Mouse (Mus musculus): ENCODE measurements around the gene Zfp758.
"Not testable (repeated sequence)": the region's sequence is repeated elsewhere in the genome, so short reads cannot be mapped to it uniquely, and the experiment has no call there.

Zfp758 gene

GRCm38 (mm10) chr17:22361101-22361781, at the start of gene Zfp758, which contains the start of gene Zfp944:
TSS of gene Zfp758 (plus strand) at chr17:22361453.
TSS of gene Zfp944 (minus strand) at chr17:22361400.
- peak; percentile 62 for DNase-seq

DNA sequence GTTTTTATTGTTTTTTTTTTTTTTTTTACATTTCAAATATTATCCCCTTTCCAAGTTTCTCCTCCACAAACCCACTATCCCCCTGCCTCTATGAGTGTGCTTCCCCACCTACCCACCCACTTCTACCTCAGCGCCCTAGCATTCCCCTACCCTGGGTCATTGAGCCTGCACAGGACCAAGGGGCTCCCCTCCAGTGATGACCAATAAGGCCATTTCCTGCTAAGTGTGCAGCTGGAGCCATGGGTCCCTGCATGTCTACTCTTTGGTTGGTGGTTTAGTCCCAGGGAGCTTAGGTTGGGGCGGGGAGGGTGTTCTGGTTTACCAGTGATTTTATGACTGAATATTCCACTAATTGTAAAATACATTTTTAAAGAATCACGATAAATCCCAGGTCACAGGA, 47.0 kb upstream of the Zfp758 start:
- not testable (repeated sequence) for DNase-seq

- DNase-seq, result peak; percentile 96
Observed at GRCm38 (mm10) chr17:22314730-22315226, 46.5 kb upstream of the Zfp758 start, which contains the start of gene CT030661.1. TSS of gene CT030661.1 (minus strand) at chr17:22314837.

GRCm38 (mm10) chr17:22315247-22315646, 46.0 kb upstream of the Zfp758 start:
- DNase-seq, result not testable (repeated sequence)

DNA sequence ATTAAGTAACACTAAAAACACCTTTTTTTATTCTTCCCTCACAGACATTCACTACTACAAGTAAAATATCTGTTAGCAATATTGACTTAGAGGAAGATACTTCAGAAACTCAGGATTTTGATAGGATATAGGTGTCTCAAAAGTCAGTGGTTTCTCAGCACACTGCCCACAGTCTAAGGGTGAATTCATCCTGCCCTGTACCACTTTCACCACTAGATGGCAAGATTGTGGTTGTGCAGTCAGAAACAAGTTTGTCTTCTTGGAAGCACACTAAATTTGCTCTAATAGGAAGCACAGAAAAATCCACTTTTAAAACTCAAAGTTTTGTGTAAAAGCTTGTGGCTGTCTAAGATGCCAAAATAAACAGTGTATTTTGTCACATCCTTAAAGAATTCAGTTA, 8.5 kb upstream of the Zfp758 start:
- peak; percentile 30 for DNase-seq

DNA sequence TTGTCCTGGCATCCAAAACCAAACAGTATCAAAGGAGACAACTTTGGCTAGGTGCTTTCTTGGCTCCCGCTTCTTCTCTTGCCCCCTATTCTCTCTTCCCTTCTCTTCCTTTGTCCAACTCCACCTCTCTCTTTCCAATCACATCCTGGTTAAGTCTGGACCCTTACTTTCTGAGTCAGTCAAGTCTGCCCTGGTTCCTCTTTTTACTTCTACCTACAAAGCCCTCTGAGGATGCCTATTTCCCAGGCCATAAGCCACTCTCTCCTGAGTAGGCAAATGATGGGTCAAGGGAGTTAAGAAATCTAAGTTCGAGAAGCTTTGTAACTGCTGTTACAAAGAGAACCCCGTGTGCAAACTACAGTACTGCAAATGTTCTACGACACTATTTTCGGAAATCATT, 681 bp upstream of the Zfp758 start:
- DNase-seq, result no peak

GRCm38 (mm10) chr17:22363895-22364294, 2.6 kb downstream of the Zfp758 start:
- DNase-seq, result no peak

DNA sequence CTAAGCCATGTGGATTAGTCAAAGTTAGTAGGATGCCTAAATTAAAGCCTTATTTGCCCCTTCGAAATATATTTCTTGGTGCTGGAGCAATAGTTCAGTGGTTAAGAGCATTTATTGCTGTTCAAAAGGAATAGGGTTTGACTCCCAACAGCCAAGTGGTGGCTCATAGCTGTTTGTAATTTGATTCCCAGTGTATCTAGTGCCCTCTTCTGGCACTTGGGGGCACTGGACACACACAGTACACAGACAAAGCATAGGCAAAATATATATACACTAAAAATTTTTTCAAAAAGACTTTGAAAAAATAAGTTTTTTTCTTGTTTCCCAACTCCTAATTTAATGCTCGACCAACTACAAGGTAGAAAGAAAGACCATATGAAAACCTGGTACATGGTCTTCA, 49.5 kb downstream of the Zfp758 start:
- DNase-seq, result peak; percentile 12

- peak; percentile 72 for DNase-seq
Observed at GRCm38 (mm10) chr17:22417510-22417909, 56.3 kb downstream of the Zfp758 start.

DNA sequence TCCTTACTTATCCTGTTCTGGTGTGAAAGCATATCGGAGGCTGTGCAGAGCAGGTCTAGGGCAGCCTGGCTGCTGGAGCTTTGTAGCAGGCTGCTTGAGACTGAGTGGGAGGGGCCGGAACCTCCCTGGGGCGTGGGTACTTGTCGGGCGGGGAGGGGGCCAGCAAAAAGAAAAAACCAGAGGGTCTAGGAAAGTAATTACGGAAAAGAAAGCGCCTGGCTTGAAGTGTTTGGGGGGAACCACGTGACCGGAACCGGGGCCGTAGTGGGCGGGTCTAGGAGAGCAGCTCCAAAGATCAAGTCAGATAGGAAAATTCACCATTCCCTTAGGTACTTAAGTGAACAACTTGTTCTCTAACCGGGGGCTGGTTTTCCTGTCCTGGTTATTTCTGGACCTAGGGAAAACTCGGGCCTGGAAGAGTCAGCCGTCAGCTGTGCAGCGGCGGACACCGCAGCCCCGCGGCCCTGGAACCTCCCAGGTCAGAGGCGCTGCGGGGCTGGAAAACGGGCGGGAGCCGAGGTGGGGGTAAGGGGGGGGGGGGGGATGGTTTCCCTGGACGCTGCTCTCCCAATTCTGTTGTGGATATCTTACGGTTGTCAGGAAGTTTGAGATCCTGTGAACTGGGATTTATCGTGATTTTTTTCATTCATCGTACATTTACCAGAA, 62.8 kb downstream of the Zfp758 start, which contains the start of gene Zfp946:
Gene Zfp946 (plus strand): TSS at position 271 of the 666 bp plus-strand sequence.
- DNase-seq, result peak; percentile 93

DNA sequence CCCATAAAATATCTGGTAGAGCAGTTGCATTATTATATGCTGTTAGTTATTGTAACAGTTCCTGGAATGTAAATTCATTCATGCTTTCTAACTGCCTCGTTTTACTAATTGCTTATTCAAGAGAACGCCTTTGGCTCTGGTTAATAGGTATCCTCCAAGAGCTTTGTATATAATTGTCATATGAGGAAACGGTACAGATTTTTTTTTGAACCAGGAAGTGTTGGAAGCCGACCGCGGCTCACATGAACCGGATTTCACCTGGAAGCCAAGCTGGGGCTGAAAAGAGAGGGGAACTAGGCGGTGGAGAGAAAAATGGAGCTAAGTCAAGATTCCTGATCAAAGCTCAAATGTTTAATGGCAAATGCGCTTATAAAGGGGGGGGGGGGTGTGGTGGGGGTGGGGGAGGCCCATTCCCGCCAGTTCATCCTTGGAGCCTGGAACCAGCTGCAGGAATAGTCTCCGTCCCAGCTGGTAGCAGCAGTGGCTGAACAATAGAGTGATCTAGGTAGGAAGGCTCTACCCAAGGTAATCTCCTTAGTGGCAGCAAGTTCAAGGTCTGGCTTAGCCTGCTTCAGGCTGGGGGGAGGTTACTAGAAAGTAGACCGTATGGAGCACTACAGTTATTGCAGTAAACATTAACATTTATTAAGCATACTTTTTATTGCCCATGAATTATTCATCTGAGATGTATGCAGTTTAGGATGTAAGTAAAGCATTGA, 63.5 kb downstream of the Zfp758 start:
- DNase-seq, result peak; percentile 39

All from embryo, embryonic 11 days (tissue).